Mouse (Mus musculus): Measurements from ENCODE around the gene 1110017D15Rik.

1110017D15Rik gene

GRCm38 (mm10) chr4:41517233-41517632 lies at the start of gene 1110017D15Rik:
Gene 1110017D15Rik (minus strand): TSS chr4:41517333.
- DNase-seq, result no peak

- DNase-seq, result no peak
Observed at GRCm38 (mm10) chr4:41566123-41566522, 49.0 kb upstream of the 1110017D15Rik start.

- no peak for DNase-seq
Observed at GRCm38 (mm10) chr4:41563297-41563696, 46.2 kb upstream of the 1110017D15Rik start.

GRCm38 (mm10) chr4:41557092-41557491 lies 40.0 kb upstream of the 1110017D15Rik start:
- no peak for DNase-seq

- no peak for DNase-seq
Observed at GRCm38 (mm10) chr4:41556311-41556953, 39.3 kb upstream of the 1110017D15Rik start.

GRCm38 (mm10) chr4:41554994-41555663 lies 38.0 kb upstream of the 1110017D15Rik start:
- DNase-seq, result peak; percentile 29 to 31

- DNase-seq, result no peak
Observed at GRCm38 (mm10) chr4:41553116-41553515, 36.0 kb upstream of the 1110017D15Rik start.

GRCm38 (mm10) chr4:41552529-41552928 lies 35.4 kb upstream of the 1110017D15Rik start:
- peak; percentile 52 to 78 for DNase-seq

- no peak for DNase-seq
Observed at GRCm38 (mm10) chr4:41547086-41547485, 30.0 kb upstream of the 1110017D15Rik start.

- DNase-seq, result no peak
Observed at GRCm38 (mm10) chr4:41545985-41546384, 28.9 kb upstream of the 1110017D15Rik start.

GRCm38 (mm10) chr4:41542136-41542535 lies 25.0 kb upstream of the 1110017D15Rik start:
- no peak for DNase-seq

- DNase-seq, result no peak
Observed at GRCm38 (mm10) chr4:41534866-41535265, 17.7 kb upstream of the 1110017D15Rik start.

GRCm38 (mm10) chr4:41532420-41532819 lies 15.3 kb upstream of the 1110017D15Rik start:
- no peak for DNase-seq

GRCm38 (mm10) chr4:41527996-41528395 lies 10.9 kb upstream of the 1110017D15Rik start:
- DNase-seq, result no peak

- DNase-seq, result no peak
Observed at GRCm38 (mm10) chr4:41527076-41527475, 9.9 kb upstream of the 1110017D15Rik start.

- no peak for DNase-seq
Observed at GRCm38 (mm10) chr4:41526553-41526952, 9.4 kb upstream of the 1110017D15Rik start.

GRCm38 (mm10) chr4:41524829-41525228 lies 7.7 kb upstream of the 1110017D15Rik start:
- no peak for DNase-seq

- no peak for DNase-seq
Observed at GRCm38 (mm10) chr4:41523839-41524238, 6.7 kb upstream of the 1110017D15Rik start.

GRCm38 (mm10) chr4:41522788-41523187 lies 5.7 kb upstream of the 1110017D15Rik start:
- peak in 1 of 2 experiments; percentile 26 for DNase-seq

GRCm38 (mm10) chr4:41522136-41522535 lies 5.0 kb upstream of the 1110017D15Rik start:
- DNase-seq, result no peak

- no peak for DNase-seq
Observed at GRCm38 (mm10) chr4:41520641-41521040, 3.5 kb upstream of the 1110017D15Rik start.

GRCm38 (mm10) chr4:41519195-41519594 lies 2.1 kb upstream of the 1110017D15Rik start:
- no peak for DNase-seq

- no peak for DNase-seq
Observed at GRCm38 (mm10) chr4:41518349-41518748, 1.2 kb upstream of the 1110017D15Rik start.

- no peak for DNase-seq
Observed at GRCm38 (mm10) chr4:41513714-41514113, 3.4 kb downstream of the 1110017D15Rik start.
